Mouse (Mus musculus) left cerebral cortex, adult 9 months (tissue): ENCODE results near the gene Atl1.

Experiments
- DNase-seq, 2 experiments: peaks; one replicate each; pipeline ENCODE4 v3.0.0; 2022; ENCODE audit warnings: low spot score in 2 of 2

The Atl1 gene

DNA sequence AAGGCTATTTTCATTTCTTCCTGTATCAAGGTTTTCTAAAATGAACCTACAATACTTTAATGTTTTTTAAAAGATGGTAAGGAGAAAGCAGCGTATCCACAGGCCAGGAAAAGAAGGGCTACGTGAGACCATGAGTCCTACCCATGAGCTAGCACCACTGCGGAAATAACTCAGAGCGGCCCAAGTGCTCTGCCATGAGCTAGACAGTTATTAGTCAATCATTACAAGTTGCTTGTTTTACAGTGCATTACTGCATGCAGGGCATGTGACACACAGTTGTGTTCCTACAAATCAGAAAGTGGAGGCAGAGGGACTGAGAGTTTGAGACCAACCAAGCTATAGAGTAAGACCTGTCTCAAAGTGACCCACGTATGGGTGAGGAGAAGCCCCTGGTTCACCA, 8.4 kb upstream of the Atl1 start:
- no peak for DNase-seq

DNA sequence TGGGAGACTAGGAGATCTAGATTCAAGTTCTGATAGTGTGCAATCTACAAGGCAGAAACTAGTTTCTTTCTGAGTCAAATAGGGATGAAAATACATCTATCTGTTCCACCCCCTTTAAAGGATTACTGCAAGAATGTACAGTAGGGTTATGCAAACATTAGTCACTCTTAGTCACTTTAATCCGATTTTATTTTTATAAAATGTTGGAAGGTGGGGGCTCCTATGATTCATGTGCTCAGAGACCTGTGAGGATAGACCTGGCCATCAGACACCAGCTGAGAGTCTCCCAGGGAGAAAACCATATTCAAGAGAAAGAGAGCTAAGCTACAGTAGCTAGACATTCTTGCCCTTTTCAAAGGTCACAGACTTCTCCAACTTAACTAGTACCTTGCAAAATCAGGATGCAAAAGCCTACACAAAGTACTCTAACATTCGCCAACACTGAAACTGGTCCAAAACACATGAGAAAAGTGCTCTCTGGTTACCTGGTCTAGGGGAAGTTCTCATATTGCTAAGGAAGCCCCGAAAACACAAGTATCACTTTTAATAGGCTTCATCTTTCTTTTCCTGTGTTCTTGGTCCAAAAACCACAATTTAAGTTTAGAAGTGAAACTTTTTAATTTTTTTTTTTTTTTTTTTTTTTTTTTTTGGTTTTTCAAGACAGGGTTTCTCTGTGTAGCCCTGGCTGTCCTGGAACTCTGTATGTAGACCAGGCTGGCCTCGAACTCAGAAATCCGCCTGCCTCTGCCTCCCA, 7.1 kb upstream of the Atl1 start:
- no peak for DNase-seq

DNA sequence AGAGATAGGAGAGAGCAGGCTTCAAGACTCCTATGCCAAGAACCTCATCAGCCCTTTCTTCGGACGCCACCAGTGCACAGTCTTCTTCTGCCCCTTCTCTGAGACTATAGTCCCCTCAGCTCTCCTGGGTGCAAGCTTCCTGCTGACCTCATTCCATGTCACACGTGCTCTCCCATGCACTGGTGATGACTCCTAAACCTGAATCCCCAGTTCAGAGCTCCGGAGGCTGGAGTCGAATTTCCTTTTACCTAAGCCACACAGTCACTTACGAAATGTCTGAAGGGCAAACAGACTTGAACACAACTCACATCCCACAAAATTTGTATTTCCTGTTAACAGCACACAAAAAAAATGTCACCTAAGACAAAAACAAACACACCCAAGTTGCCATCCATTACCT, 4.6 kb upstream of the Atl1 start:
- no peak for DNase-seq

DNA sequence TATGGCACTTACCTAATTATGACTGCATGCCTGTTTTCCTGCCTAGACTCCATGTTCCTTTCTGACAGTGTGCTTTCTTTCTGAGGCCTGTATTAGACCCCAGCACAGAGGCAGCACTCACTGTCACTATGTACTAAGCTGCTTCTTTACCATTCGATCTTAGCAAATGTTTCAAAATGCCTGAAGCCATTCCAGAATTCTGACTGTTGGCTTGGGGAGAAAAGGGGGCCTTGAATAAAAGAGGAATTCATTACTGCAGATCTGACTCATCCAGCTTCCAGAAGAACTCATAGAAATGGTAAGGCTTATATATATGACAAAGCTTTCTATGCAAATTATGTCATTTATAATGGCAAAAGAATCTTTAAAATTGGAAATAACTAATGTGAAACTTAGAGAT, 4.1 kb upstream of the Atl1 start:
- DNase-seq, result no peak

DNA sequence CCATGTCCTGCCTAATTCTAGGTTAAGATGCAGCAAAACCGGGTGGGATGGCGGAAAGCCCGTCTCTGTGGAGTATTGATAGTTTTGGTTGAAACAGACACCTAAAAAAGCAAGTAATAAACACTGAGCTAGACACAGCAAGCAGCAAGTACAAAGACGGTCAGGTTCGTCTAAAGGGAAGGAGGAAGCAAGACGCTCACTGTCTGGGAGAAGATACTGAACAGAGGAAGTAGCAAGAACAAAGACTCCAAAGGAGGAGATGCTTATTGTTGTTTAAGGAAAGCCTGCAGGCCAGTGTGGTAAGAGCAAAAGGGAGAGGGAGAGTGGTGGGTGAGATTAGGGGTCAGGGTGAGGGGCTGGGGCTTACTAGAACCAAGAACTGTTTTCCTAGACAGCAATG, 2.4 kb upstream of the Atl1 start:
- DNase-seq, result no peak

DNA sequence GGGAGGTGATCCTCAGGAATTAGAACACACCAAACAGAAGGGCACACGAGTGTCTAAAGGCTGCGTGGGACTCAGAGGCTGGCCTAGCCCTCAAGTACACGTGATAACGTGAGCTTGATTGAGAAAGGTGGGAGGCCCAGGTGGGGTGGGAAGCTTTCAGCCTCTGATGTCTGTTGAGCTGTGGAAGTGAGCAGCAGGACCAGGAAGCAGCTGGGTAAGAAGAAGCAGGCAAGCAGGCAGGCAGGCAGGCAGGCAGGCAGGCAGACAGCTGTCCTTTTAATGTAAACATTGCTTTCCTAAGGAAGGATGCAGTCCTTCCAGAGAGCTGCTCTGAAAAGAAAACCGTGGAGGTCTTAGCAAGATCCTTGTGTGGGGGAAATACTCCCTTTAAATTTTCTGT, 1.9 kb upstream of the Atl1 start:
- peak in 1 of 2 experiments; percentile 34 for DNase-seq

DNA sequence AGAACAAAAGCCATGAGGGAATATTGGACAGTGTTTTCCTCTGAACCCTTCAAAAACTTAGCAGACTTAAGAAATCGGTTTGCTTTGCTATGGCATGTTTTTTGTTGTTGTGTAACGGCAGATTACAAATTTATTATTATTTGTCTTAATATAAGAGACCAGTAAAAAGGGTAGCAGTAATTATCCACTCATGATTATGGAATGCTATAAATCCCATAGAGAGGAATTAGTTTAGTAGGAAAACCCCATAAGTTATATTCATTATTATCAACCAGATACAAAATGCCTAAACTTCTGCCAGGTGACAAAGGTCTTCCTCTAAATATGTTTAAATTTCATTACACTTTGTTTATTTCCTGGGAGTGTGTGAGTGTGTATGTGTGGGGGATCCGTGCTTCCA, 693 bp upstream of the Atl1 start:
- no peak for DNase-seq

DNA sequence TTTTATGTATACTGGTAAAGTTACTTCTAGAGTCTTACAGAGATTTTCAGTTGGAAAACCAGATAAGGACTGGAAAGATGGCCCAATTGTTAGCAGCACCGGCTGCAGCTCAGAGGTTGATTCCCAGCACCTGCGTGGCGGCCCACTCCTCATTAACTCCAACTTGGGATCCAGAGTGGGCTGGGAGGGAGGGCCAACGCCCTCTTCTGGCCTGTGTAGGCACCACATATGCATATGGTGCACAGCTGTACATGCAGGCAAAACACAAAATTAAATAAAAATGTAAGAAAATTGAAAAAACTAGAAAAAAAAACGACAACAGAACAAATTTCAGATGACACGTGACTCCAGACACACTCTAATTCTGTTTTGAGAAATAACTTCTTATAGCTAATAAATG, 1.5 kb downstream of the Atl1 start:
- no peak for DNase-seq

DNA sequence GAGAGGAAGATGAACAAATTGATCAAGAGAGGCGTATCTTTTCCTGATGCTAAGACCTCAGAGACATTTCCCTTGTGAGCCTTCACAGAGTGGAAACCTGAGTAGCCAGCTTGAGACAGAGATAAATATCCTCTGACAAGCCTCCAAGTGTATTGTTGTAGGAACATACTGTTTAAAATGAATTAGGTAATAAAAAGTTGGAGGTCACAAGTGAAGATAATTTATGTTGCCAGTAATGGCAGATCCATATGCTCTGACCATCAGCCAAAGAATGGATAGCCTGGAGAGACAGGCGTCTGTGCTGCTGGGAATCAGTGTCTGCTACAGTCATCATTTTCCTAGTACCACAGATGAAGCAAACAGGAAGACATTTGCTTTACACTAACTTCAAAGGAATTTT, 2.6 kb downstream of the Atl1 start:
- no peak for DNase-seq

DNA sequence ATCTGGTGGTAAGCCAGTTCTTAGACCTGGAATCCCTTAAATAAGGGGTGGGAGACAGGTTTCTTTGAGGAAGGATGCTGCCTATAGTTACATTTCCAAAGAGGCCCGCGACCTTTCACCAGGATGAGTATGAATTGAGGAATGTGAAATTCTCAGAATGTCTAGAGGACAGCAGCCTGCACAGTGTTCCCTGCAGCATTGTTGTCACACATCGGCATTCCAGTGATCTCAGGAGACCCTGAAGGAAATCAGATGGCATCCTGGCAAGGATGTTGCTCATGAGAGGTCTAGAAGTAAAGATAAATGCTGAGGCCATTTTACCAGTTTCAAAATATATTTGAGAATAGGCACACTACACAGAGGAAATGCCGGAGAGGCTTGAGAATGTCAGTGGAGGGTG, 5.7 kb downstream of the Atl1 start:
- DNase-seq, result no peak

DNA sequence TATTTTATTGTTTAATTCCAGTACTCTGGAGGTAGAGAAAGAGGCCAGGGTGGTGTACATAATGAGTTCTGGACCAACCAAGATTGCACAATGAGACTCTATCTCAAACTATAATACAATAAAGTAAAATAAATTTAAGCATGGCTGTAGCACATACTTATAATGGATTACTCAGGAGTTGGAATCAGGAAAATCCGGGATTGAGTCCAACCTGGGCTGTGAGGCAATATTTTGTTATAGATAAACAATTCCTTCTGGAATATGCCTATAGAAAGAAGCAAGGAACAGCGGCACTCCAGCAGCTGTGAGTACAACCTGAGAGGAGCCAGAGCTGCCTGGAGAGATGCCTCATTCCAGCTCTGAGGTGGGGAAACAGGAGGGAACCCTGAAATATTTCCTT, 12.6 kb downstream of the Atl1 start:
- DNase-seq, result no peak

DNA sequence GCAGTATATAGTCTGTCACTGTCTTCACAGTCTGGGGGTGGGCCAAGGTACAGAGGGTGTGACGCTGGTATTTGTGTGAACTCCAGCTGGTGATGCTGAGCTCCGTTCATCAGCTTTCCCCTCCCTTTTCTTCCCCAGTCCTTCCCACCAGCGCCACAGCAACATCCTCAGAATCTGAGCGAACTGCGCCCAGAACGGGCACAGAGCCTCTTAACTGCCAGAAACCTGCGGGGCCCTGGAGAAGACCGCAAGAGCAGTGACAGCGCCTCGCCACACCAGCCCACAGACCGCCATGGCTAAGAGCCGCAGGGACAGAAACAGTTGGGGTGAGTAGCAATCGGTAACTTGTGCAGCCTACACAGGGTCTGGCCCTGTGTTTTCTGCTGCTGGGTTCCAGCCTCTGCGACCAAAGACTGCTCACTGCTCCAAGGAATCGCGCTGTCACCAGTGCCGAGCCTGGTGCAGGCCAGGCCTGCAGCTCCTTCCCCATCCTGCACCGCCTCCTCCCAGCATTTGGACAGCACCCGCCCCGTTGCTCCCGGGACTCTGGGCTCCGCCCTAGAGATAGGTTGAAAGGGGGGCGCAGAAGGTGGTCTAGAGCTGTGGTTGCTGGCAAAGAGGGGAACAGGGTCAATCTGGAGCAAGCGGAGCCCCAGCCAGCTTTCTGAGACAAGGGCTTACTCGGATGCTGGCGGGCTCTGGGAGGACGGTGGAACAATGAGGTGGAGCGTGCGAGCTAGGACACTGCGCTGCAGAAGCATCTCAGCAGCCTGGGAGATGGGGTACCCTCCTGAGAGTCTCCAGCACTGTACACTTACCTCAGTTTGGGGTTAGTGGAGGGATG, 15.5 kb downstream of the Atl1 start:
- peak; percentile 61 to 86 for DNase-seq

DNA sequence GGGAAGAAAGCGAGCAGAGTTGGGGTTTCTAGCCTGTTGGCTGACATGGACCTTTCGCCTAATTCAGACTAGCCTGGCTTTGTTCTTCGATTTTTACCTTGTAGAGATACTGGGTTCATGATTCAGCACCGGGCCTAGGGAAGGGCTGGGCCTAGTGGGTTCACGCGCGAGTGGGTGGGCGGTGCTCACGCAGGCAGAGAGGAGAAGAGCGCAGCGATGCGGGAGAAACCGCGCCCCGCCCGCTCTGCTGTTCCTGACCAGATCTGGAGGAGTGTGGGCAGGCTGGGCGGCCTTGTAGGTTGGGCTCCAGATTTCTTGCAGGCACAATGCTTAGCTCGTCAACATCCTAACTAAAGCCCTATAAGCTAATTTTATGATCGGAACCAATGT, 16.1 kb downstream of the Atl1 start:
- DNase-seq, result peak; percentile 80 to 89

DNA sequence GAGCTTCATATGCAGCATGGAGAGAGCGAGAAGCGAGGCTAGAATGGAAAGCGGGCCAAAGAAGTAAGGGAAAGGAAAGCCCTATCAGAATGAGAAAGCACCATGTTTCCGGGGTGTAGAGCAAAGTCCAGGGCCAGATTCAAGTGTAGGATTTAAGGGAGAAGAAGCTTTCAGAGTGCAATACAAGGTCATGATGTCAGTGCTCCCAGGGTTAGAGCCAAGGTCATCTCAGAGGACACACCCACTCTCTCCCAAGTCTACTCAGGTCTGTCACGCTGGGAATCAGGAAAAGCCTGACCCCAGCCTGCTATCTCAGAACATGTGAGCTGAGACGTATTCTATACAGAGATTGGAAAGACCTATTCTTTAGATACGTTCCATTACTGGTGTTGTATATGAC, 19.5 kb downstream of the Atl1 start:
- DNase-seq, result no peak

DNA sequence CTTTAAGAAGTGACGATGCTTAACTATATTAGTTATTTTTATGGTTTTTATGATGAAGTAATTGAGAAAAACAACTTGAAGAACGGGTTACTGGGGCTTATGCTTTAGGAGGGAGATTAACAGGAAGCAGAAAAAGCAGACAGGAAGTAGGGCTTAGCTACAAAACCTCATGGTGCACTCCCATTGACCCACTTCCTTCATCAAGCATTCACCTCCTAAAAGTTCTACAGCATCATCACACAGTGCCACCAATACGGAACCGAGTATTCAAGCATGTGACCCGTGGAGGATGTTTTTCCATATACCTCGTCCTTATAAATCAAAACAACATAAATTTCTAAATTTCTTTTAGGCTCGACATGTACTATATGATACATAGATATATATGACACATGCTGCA, 20.3 kb downstream of the Atl1 start:
- no peak for DNase-seq

DNA sequence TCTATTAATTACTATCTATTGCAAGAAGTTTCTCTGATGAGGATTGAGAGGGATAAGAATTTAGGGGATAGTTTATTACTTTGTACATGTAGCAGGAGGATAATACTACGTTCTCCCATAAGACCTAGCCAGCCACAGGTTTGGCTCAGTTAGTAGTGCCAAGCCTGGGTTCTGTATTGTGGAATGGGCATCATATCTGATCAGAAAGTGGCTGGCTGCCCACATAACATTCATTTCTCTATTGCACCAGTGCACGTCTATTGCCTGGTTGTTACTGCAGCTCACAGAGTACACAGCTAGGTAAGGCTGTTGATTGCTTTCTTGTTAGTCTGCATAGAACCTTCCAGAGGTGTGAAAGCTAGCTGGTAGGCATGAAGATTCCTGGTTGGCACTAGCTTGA, 25.5 kb downstream of the Atl1 start:
- no peak for DNase-seq

DNA sequence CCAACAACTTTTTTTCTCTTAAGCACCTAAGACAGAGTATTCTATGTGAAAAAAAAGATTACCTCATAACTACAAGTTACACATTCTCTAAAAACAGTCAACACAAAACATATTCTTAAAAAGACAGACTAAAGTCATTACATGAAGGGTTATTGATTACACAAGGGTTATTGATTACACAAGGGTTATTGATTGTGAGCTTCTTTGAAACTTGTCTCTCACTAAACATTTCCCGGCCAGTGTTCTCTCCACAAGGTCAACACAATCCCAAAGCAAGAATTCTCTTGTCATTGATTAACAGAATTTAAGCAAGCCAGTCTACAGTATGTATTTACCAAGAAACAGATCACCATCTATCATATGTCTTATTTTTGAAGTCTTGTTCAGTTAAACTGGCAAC, 29.7 kb downstream of the Atl1 start:
- DNase-seq, result no peak

DNA sequence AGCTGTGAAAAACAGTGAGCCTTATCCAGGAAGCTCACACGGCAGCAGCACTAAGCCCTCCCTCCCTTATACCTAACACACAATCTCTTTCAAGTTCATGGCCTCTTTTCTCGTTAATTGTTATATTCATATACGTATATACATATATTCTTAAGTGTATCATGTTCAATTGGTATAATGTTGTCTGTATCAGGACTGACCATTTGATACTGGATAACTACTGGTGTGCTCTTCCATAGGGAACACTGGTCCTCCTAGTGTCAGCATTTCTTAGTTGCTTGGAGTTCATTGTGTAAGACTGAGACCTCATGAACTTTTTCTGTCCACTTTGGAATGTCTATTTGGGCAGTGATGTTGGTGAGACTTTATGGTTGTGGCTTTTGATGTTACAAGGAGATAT, 30.7 kb downstream of the Atl1 start:
- DNase-seq, result no peak

DNA sequence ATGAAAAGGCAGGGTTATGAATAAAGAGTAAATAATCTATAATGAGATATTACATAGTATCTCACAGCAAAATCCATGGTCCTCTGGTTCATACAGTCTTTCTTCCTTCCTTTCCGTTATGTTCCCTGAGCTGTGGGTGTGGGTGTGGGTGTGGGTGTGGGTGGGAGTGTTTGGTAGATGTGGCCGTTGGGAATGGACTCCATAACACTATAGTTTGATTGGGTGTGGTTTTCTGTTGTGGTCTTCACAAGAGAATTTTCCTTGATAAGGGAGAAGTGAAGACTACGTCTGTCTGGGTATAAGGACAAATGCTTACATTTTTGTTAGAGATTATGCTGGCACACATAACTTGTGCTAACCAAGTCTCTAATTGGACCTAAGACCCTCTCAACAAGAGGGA, 31.2 kb downstream of the Atl1 start:
- DNase-seq, result no peak

DNA sequence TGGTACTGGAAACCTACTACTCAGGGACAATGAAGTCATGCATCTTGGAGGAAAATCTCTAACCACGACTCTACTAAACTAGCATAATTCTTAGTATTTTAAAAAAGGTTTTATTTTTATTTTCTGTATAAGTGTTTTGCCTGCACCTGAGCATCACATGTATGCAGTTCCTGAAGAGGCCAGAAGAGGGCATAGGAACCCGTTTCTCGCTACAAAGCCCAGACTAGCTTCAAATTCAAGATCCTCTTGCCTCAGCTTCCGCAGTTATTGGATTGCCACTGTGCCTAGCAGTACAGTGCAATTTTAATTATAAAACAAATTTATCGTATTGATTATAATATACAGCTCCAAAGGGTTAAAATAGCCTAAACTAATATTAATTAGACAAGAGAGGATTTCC, 31.6 kb downstream of the Atl1 start:
- DNase-seq, result no peak

DNA sequence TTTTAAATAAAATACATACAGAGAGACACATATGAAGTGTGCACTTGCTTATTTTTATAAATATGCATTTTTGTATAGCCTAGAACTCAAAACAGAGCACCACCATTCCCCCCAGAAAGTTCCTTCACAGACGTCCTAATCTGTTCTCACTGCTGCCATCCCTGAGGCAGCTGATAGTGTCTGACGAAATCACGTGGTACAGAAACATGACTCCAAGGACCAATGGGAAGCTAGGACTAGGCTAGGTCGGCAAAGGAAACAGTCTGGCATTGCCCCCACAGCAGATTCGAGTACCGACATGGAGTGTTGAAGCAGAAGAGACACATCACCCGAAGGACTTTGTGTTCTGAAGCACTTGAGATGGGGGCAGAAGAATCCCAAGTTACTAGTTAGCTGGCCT, 34.3 kb downstream of the Atl1 start:
- DNase-seq, result no peak

DNA sequence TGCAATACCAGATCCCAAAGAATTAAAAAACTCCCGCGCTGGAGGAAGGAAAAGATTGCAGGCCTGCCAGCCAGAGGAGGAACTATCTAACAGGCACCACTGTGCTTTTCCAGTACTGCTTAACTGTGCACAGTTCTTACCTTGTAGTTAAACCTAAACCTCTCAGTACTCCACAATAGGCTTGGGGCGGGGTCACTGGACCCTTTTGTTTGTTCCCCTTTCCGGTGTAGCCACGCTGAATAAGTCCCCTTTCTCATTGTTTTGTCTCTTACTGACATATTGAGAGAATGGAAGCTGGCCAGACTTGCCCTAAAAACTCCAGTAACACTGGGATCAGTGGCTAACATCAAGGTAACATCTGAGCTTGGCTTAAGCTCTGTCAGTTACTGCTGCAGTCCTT, 45.3 kb downstream of the Atl1 start:
- no peak for DNase-seq

DNA sequence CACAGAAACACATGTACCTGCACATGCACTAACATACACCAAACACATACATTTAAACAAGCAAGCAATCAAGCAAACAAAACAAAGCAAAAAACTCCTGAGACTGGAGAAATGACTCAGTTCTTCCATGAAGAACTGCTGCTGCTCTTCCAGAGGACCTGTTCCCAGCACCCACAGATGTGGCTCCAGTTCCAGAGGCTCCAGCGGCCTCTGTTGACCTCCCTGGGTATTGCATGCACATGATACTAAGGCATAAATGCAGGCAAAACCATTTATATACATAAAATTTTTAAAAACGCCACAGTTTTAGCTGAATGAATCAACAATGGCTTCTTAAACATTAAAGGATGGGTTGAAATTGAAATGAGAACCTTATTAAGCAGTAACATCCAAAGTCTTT, 46.9 kb downstream of the Atl1 start:
- no peak for DNase-seq
